Mouse (Mus musculus) liver, embryonic 15.5 days (tissue): ENCODE measurements at regions not wholly inside any gene's neighbourhood (a gene's known extent, or its start where the extent isn't known, plus 50 kb on each side); places are given as distances from the start of the nearest gene placed in this dataset.

Experiments
- ATAC-seq: fragments of 200-750 bp; cut with Nextera tagmentation; 2 replicates; pipeline ENCODE4 v1.8.0; 2017; ENCODE audit warnings: moderate number of reproducible peaks, mild to moderate bottlenecking, moderate library complexity; ENCODE audit not compliant: insufficient read depth
- H3K27ac ChIP-seq: fragments of 300-500 bp; sonication (generic); replicated peaks from 2 replicates; pipeline ENCODE4 v1.5.1; 2015; ENCODE audit warnings: mild to moderate bottlenecking, inconsistent platforms
- H3K27me3 ChIP-seq: fragments of 300-500 bp; sonication (generic); 2 replicates; pipeline ENCODE4 v1.6.1; 2015; ENCODE audit warnings: mild to moderate bottlenecking, inconsistent platforms
- H3K36me3 ChIP-seq: fragments of 300-500 bp; sonication (generic); replicated peaks from 2 replicates; pipeline ENCODE4 v1.6.1; 2015; ENCODE audit warnings: moderate library complexity, mild to moderate bottlenecking, inconsistent platforms
- H3K4me1 ChIP-seq: fragments of 300-500 bp; sonication (generic); replicated peaks from 2 replicates; pipeline ENCODE4 v1.6.1; 2015; ENCODE audit warnings: inconsistent platforms
- H3K4me2 ChIP-seq: fragments of 300-500 bp; sonication (generic); 2 replicates; pipeline ENCODE4 v1.6.1; 2015; ENCODE audit warnings: moderate library complexity, mild to moderate bottlenecking, inconsistent platforms
- H3K4me3 ChIP-seq: fragments of 300-500 bp; sonication (generic); replicated peaks from 2 replicates; pipeline ENCODE4 v1.5.1; 2015; ENCODE audit warnings: mild to moderate bottlenecking, inconsistent platforms
- H3K9ac ChIP-seq: fragments of 300-500 bp; sonication (generic); 2 replicates; pipeline ENCODE4 v1.6.1; 2015; ENCODE audit warnings: moderate library complexity, mild to moderate bottlenecking, inconsistent platforms
- H3K9me3 ChIP-seq: fragments of 300-500 bp; sonication (generic); replicated peaks from 2 replicates; pipeline ENCODE4 v1.6.1; 2016; ENCODE audit warnings: inconsistent platforms
- WGBS: fragments of 180-500 bp; shearing (Covaris S2); methylation state at CpG from one replicate; pipeline ENCODE4 v1.1.7; 2015; ENCODE audit warnings: mixed read lengths; ENCODE audit not compliant: insufficient replicate concordance; 5-methylcytosine and 5-hydroxymethylcytosine counted together

GRCm38 (mm10) chr3:19056623-19057022, 571.9 kb downstream of the 1700064H15Rik start:
- Histone ChIP-seq H3K4me3 (no peak overlapping the region), H3K9ac (no peak overlapping the region), H3K4me2 (no peak overlapping the region), H3K27me3 (no peaks in the 10 kb centered on the region), H3K27ac (no peak overlapping the region), H3K9me3 (no peaks in the 10 kb centered on the region), H3K4me1 (no peaks in the 10 kb centered on the region), H3K36me3 (no peaks in the 10 kb centered on the region)
- 31% methylated on average over 9 of the region's 9 CpGs for WGBS
- ATAC-seq, result no peak

GRCm38 (mm10) chr3:19059906-19060870, 568.3 kb downstream of the 1700064H15Rik start:
- 40% methylated on average over 17 of the region's 17 CpGs for WGBS

GRCm38 (mm10) chr3:19061488-19062248, 566.8 kb downstream of the 1700064H15Rik start:
- Histone ChIP-seq H3K9ac (no peak overlapping the region), H3K27me3 (no peaks in the 10 kb centered on the region), H3K27ac (no peak overlapping the region), H3K4me3 (no peak overlapping the region), H3K4me1 (no peaks in the 10 kb centered on the region), H3K9me3 (no peaks in the 10 kb centered on the region), H3K4me2 (no peak overlapping the region), H3K36me3 (no peaks in the 10 kb centered on the region)
- no peak for ATAC-seq
- 42% methylated on average over 14 of the region's 14 CpGs for WGBS

More at GRCm38 (mm10) chr3:19059906-19060870, 568.3 kb downstream of the 1700064H15Rik start:
- H3K9ac ChIP-seq, result no peak overlapping the region
- H3K9me3 ChIP-seq, result no peaks in the 10 kb centered on the region
- no peaks in the 10 kb centered on the region for H3K36me3 ChIP-seq
- H3K4me2 ChIP-seq, result no peak overlapping the region
- no peak overlapping the region for H3K4me3 ChIP-seq
- no peaks in the 10 kb centered on the region for H3K4me1 ChIP-seq
- H3K27me3 ChIP-seq, result no peaks in the 10 kb centered on the region
- no peak for ATAC-seq
- no peak overlapping the region for H3K27ac ChIP-seq

GRCm38 (mm10) chr3:19062249-19062859, 566.1 kb downstream of the 1700064H15Rik start:
- no peaks in the 10 kb centered on the region for H3K4me1 ChIP-seq
- no peak for ATAC-seq
- H3K9me3 ChIP-seq, result no peaks in the 10 kb centered on the region
- WGBS, result 33% methylated on average over 6 of the region's 6 CpGs
- H3K9ac ChIP-seq, result no peak overlapping the region
- H3K4me3 ChIP-seq, result no peak overlapping the region
- no peak overlapping the region for H3K27ac ChIP-seq
- no peak overlapping the region for H3K4me2 ChIP-seq
- H3K27me3 ChIP-seq, result no peaks in the 10 kb centered on the region
- no peaks in the 10 kb centered on the region for H3K36me3 ChIP-seq

- no peaks in the 10 kb centered on the region for H3K36me3 ChIP-seq
- H3K4me1 ChIP-seq, result no peaks in the 10 kb centered on the region
- no peaks in the 10 kb centered on the region for H3K9me3 ChIP-seq
- H3K4me3 ChIP-seq, result no peak overlapping the region
- no peak overlapping the region for H3K4me2 ChIP-seq
- H3K9ac ChIP-seq, result no peak overlapping the region
- ATAC-seq, result peak; percentile 49
- 62% methylated on average over 3 of the region's 3 CpGs for WGBS
- no peaks in the 10 kb centered on the region for H3K27me3 ChIP-seq
- 0 out of 2 replicates have a peak overlapping the region, but pooled peaks have one; percentile 11 for H3K27ac ChIP-seq
Observed at GRCm38 (mm10) chr3:19067141-19067757, 561.2 kb downstream of the 1700064H15Rik start.
